Mouse (Mus musculus): Measurements from ENCODE around the gene Dhx34. TPM values are rescaled to one million over a fixed set of nuclear protein-coding genes. Genes with fewer than 3 reads are reported as not detected.
"Not testable (repeated sequence)": the region's sequence is repeated elsewhere in the genome, so short reads cannot be mapped to it uniquely, and the experiment has no call there.

Gene Dhx34
- polyA plus RNA-seq, 1 experiment: 14.4 TPM

GRCm38 (mm10) chr7:16263015-16263787 lies 41.4 kb upstream of the Dhx34 start:
- Histone ChIP-seq H3K36me3 (ENCODE audit: control insufficient read depth, insufficient read depth) (no peaks in the 10 kb centered on the region), H3K79me2 (ENCODE audit: control insufficient read depth, insufficient read depth) (no peaks in the 10 kb centered on the region), H3K27me3 (ENCODE audit: control insufficient read depth, insufficient read depth, insufficient read length) (no peaks in the 10 kb centered on the region), H3K79me3 (ENCODE audit: low read depth) (no peaks in the 10 kb centered on the region), H3ac (ENCODE audit: control insufficient read depth, insufficient read length, low read depth) (no peak overlapping the region), H3K4me3 (ENCODE audit: insufficient read depth, poor library complexity, severe bottlenecking) (no peak overlapping the region)
- peak; percentile 33 for TF ChIP-seq CTCF (IDR thresholded peaks at IDR 0.05; ENCODE audit: control insufficient read depth, insufficient read depth, insufficient read length)
- no peak for TF ChIP-seq MYOG (IDR thresholded peaks at IDR 0.05; ENCODE audit: control insufficient read depth, extremely low read depth, insufficient read length)
- TF ChIP-seq MYOD1 (IDR thresholded peaks at IDR 0.05; ENCODE audit: control insufficient read depth, insufficient read length, low read depth): no peak
- TF ChIP-seq MAX (IDR thresholded peaks at IDR 0.05): no peak
- no peak for TF ChIP-seq FOSL1 (IDR thresholded peaks at IDR 0.05; ENCODE audit: insufficient read depth, low read length, poor library complexity, severe bottlenecking)
- TF ChIP-seq USF1 (IDR thresholded peaks at IDR 0.05; ENCODE audit: low read depth): no peak

- H3K27me3 ChIP-seq (ENCODE audit: control insufficient read depth, insufficient read depth, insufficient read length): no peaks in the 10 kb centered on the region
- H3K36me3 ChIP-seq (ENCODE audit: control insufficient read depth, insufficient read depth): no peaks in the 10 kb centered on the region
- H3ac ChIP-seq (ENCODE audit: control insufficient read depth, insufficient read length, low read depth): no peak overlapping the region
- H3K79me2 ChIP-seq (ENCODE audit: control insufficient read depth, insufficient read depth): no peaks in the 10 kb centered on the region
- H3K79me3 ChIP-seq (ENCODE audit: low read depth): no peaks in the 10 kb centered on the region
- no peak for TF ChIP-seq CEBPB (IDR thresholded peaks at IDR 0.05; ENCODE audit: low read depth)
- no peak for TF ChIP-seq MYOD1 (IDR thresholded peaks at IDR 0.05; ENCODE audit: control insufficient read depth, insufficient read length, low read depth)
- no peak for TF ChIP-seq FOSL1 (IDR thresholded peaks at IDR 0.05; ENCODE audit: insufficient read depth, low read length, poor library complexity, severe bottlenecking)
- TF ChIP-seq MAX (IDR thresholded peaks at IDR 0.05): no peak
- H3K4me3 ChIP-seq (ENCODE audit: insufficient read depth, poor library complexity, severe bottlenecking): no peak overlapping the region
Observed at GRCm38 (mm10) chr7:16261097-16261496, 39.3 kb upstream of the Dhx34 start.

GRCm38 (mm10) chr7:16259110-16259590 lies 37.3 kb upstream of the Dhx34 start, which contains the start of gene C5ar1:
C5ar1 (minus strand) TSS chr7:16259540.
- no peaks in the 10 kb centered on the region for H3K36me3 ChIP-seq (ENCODE audit: control insufficient read depth, insufficient read depth)
- no peak within 1 kb of the TSS for H3ac ChIP-seq (ENCODE audit: control insufficient read depth, insufficient read length, low read depth)
- no peaks in the 10 kb centered on the region for H3K79me2 ChIP-seq (ENCODE audit: control insufficient read depth, insufficient read depth)
- no peaks in the 10 kb centered on the region for H3K27me3 ChIP-seq (ENCODE audit: control insufficient read depth, insufficient read depth, insufficient read length)
- no peaks in the 10 kb centered on the region for H3K79me3 ChIP-seq (ENCODE audit: low read depth)
- TF ChIP-seq MAX (IDR thresholded peaks at IDR 0.05) (no peak), CTCF (IDR thresholded peaks at IDR 0.05; ENCODE audit: control insufficient read depth, insufficient read depth, insufficient read length) (no peak), CEBPB (IDR thresholded peaks at IDR 0.05; ENCODE audit: low read depth) (no peak), FOSL1 (IDR thresholded peaks at IDR 0.05; ENCODE audit: insufficient read depth, low read length, poor library complexity, severe bottlenecking) (no peak), MYOG (IDR thresholded peaks at IDR 0.05; ENCODE audit: control insufficient read depth, extremely low read depth, insufficient read length) (no peak), USF1 (IDR thresholded peaks at IDR 0.05; ENCODE audit: low read depth) (no peak), MYOD1 (IDR thresholded peaks at IDR 0.05; ENCODE audit: control insufficient read depth, insufficient read length, low read depth) (no peak)
- no peak within 1 kb of the TSS for H3K4me3 ChIP-seq (ENCODE audit: insufficient read depth, poor library complexity, severe bottlenecking)

GRCm38 (mm10) chr7:16257830-16258229 lies 36.0 kb upstream of the Dhx34 start:
- Histone ChIP-seq H3K4me3 (ENCODE audit: insufficient read depth, poor library complexity, severe bottlenecking) (no peak overlapping the region), H3K36me3 (ENCODE audit: control insufficient read depth, insufficient read depth) (no peaks in the 10 kb centered on the region), H3ac (ENCODE audit: control insufficient read depth, insufficient read length, low read depth) (no peak overlapping the region), H3K79me3 (ENCODE audit: low read depth) (no peaks in the 10 kb centered on the region), H3K79me2 (ENCODE audit: control insufficient read depth, insufficient read depth) (no peaks in the 10 kb centered on the region), H3K27me3 (ENCODE audit: control insufficient read depth, insufficient read depth, insufficient read length) (no peaks in the 10 kb centered on the region)
- no peak for TF ChIP-seq USF1 (IDR thresholded peaks at IDR 0.05; ENCODE audit: low read depth)
- TF ChIP-seq CEBPB (IDR thresholded peaks at IDR 0.05; ENCODE audit: low read depth): no peak
- TF ChIP-seq MYOD1 (IDR thresholded peaks at IDR 0.05; ENCODE audit: control insufficient read depth, insufficient read length, low read depth): no peak
- TF ChIP-seq MYOG (IDR thresholded peaks at IDR 0.05; ENCODE audit: control insufficient read depth, extremely low read depth, insufficient read length): no peak
- no peak for TF ChIP-seq FOSL1 (IDR thresholded peaks at IDR 0.05; ENCODE audit: insufficient read depth, low read length, poor library complexity, severe bottlenecking)
- no peak for TF ChIP-seq CTCF (IDR thresholded peaks at IDR 0.05; ENCODE audit: control insufficient read depth, insufficient read depth, insufficient read length)
- TF ChIP-seq MAX (IDR thresholded peaks at IDR 0.05): no peak

DNA sequence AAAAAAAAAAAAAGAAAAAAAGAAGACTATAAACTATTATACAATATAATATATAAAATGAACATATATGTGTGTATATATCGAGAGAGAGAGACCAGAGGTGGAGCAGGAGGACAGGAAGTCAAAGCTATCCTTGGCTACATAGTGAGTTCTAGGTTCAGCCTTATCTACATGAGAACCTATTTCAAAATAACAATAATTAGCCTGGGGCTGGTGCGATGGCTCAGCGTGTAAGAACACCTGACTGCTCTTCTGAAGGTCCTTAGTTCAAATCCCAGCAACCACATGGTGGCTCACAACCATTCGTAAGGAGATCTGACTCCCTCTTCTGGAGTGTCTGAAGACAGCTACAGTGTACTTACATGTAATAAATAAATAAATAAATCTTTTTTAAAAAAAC lies 34.1 kb upstream of the Dhx34 start:
- H3ac ChIP-seq (ENCODE audit: control insufficient read depth, insufficient read length, low read depth); H3K27me3 ChIP-seq (ENCODE audit: control insufficient read depth, insufficient read depth, insufficient read length); H3K36me3 ChIP-seq (ENCODE audit: control insufficient read depth, insufficient read depth); H3K79me2 ChIP-seq (ENCODE audit: control insufficient read depth, insufficient read depth); H3K79me3 ChIP-seq (ENCODE audit: low read depth); H3K4me3 ChIP-seq (ENCODE audit: insufficient read depth, poor library complexity, severe bottlenecking): not testable (repeated sequence)

DNA sequence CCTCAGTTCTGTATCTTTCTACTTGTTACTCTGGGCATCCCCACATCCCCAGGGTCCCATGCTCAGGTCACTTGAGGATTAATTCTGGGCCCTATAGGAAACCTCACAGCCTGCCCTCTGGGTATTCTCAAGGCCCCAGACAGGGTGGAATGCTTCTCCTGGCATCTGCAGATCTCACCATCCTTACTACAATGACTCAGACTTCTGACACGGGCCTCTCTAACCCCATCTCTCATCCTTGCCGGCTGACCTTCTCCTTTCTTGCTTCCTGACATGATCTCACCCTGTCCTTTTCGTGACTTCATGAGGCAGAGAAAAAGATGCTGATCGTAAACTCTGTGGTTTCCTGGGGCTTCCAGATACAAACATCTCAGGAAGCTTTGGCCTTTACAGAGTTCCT lies 32.4 kb upstream of the Dhx34 start:
- Histone ChIP-seq H3K79me3 (ENCODE audit: low read depth) (no peaks in the 10 kb centered on the region), H3ac (ENCODE audit: control insufficient read depth, insufficient read length, low read depth) (no peak overlapping the region), H3K4me3 (ENCODE audit: insufficient read depth, poor library complexity, severe bottlenecking) (no peak overlapping the region), H3K79me2 (ENCODE audit: control insufficient read depth, insufficient read depth) (no peaks in the 10 kb centered on the region), H3K36me3 (ENCODE audit: control insufficient read depth, insufficient read depth) (no peaks in the 10 kb centered on the region), H3K27me3 (ENCODE audit: control insufficient read depth, insufficient read depth, insufficient read length) (no peaks in the 10 kb centered on the region)
- TF ChIP-seq MYOD1 (IDR thresholded peaks at IDR 0.05; ENCODE audit: control insufficient read depth, insufficient read length, low read depth) (no peak), MYOG (IDR thresholded peaks at IDR 0.05; ENCODE audit: control insufficient read depth, extremely low read depth, insufficient read length) (no peak), MAX (IDR thresholded peaks at IDR 0.05) (no peak), CEBPB (IDR thresholded peaks at IDR 0.05; ENCODE audit: low read depth) (no peak), FOSL1 (IDR thresholded peaks at IDR 0.05; ENCODE audit: insufficient read depth, low read length, poor library complexity, severe bottlenecking) (no peak)
